Mouse (Mus musculus) ES-Bruce4 (cell line): ENCODE results near the gene Arhgap17.

Experiments
- CTCF ChIP-seq: IDR thresholded peaks from one replicate; pipeline ENCODE4 v1.8.1; 2011; ENCODE audit warnings: low read depth, low read length
- EP300 ChIP-seq: IDR thresholded peaks from 2 replicates; pipeline ENCODE4 v1.6.1; 2011; ENCODE audit warnings: low read depth, low read length; ENCODE audit not compliant: insufficient read depth
- POLR2A ChIP-seq: IDR thresholded peaks from one replicate; pipeline ENCODE4 v1.8.1; 2011; ENCODE audit warnings: low read length; ENCODE audit not compliant: insufficient read depth

DNA sequence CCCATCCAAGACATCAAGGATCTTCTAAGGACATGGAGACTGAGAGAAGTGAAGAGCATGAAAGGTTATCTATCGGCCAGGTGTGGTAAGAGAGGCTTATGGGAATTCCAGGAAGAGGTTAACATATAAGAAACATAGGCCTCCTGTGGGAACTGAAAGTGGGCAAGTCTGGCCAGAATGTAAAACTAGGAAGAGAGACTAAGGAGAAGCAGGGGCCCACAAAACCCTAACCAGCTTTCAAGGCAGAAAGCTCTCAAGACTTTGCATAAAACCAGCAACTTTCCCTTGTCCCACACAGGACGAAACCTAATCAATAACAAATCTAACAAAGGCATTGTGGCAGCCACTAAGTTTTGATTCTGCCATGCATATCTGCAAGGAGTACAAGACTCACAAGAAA lies 1.5 kb downstream of the Arhgap17 start:
- TF ChIP-seq CTCF = no peak
- TF ChIP-seq EP300 = no peak
- no peak for TF ChIP-seq POLR2A
